Mouse (Mus musculus): ENCODE measurements around the gene Dync1i1.
A peak's percentile ranks its signal among the peaks of the same experiment; 100 is the strongest.

Gene Dync1i1

DNA sequence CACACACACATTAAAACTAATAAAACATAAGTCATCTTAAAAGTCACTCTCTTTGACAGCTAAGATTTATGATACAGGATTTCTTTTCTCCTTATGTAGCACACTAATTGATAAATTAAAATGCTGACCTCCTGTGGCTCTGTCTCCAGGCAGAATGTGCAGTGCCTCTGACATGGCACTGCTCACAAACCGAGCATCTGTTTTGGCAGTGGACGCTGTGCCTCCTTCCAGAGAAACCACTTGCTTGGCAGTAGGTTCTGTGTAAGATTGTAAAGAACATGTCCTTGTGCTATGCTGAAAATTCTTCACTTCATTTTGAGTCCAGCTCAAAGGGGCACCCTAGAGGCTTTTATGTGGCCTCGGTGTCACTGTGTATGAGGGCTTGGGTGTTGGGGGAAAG is 50.0 kb downstream of the Dync1i1 start:
- DNase-seq, result no peak

DNA sequence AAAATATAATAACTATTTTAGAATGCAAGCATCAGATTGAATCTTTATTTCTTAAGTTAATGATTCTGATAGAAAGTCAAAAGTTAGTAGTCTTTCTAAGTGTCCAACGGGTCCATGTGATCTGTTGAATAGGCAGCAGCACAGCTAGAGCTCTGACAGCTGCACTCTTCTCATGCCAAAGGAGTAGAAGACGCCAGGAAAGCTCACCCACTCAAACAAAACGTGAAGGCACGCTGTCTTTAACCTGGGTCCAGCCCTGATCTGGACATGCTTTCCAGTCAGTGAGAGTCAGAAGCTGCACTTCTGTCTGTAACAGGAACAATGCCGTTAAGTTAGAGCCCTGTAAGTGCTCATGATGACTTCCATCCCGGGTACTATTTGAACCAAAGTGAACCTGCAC is 56.3 kb downstream of the Dync1i1 start:
- no peak for DNase-seq

DNA sequence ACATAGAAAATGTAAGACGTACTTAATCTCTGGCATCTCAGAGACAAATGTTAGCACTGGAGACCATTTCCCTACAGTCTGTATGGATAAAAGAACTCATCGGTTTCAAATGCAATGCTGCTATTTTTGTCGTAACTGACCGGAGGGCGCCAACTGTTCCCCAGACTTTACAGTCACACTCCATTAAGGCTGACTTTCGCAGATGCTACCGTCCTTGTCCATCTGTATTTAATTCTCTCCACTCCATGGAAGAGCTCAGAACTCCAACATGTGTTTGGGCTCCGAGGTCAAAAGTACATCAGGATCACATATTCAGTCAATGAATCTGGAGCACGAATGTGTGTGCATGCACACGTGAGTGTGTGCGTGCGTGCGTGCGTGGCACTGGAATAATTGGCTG is 58.4 kb downstream of the Dync1i1 start:
- DNase-seq, result no peak

DNA sequence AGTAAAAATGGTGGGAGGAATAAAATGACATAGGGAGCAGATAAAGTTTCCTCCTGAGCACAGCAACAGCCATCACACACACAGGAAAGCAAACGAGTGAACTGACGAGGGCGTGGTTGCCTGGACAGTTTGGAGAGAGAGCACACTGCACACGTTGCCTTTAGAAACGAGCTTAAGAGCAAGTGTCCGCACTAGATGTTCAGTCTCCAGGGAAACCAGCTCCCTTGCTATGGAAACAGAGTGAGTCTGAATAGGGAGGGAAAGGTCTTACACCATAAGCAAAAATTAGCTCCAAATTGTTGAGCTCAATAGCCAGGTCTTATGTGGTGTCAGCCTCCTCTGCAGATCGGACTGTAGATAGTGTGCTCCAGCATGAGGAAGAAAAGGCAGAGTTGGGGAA is 65.2 kb downstream of the Dync1i1 start:
- DNase-seq, result no peak

DNA sequence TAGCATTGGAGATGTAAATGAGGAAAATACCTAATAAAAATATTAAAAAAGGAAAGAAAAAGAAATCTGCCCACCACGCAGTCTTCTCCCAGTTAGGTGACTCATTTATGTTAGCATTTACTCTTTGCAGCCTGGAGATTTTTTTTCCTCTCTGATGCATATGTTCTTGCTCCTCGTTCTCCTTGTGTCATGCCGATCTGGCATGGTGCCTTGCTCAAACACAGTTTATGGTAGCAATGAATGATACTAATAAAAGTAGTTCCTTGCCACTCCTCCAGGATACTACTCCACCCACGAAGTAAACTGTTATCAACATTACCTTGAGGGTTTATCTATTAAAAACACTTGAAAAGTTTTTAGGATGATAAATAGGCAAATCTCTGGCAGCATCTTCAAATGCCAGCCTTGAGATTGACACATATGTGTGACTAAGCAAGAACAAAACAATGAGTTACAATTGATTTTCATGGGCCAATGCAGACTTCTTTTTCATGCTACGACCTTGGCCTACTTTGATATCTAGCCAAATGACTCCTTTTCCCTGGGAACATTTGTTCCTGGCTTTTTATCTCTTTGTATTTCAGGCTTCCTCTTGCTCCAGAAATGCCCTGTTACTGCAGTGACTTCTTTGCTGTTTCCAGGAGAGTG is 68.8 kb downstream of the Dync1i1 start:
- no peak for DNase-seq

DNA sequence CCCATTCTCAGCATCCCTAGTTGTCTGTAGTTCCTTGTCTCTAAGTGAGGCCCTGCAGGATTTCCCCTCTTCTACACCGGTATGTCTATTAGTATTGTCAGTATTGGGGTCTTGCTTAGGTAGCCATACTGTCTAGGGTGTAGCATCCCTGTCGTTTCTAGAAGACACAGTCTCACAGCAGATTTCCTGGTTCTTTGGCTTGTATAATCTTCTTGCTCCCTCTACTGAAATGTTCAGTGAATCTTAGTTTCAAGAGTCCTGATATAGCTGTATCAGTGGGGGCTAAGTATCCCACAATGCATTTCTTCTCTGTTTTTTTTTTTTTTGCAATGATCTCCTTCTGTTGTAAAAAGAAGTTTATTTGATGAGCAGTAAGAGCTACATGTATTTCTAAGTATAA is 69.9 kb downstream of the Dync1i1 start:
- no peak for DNase-seq

DNA sequence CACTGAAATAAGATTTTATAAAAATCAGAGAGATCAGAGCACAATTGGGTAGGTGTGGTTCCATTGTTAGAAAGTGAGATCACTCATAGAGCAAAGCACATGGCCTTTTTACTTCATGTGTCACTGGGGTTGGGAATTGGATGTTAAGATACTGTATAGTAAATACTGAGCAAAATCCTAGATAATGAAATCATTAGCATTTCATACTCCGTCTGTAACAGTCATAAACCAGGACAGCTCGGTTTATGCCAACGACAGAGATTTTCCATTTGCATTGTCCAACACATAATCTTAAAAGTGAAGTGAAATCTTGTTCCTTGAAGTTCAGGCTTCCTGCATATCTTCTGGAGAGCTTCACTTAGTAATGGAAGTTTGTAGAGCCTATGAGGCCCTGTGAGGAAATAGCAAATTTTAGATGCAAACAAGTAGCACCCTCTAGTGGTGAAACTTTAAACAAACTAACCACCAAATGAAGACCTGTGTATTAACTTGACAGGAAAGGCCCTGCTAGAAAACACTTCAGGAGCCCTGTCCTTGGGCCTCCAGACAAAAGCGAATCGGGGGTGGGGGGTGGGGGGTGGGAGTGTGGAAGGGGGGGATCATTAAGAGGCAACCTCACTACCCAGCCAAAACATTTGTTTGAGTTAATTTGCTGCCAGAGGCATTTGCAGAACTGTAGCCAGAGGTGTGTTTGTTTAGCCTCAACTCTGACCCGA is 76.8 kb downstream of the Dync1i1 start:
- peak; percentile 35 for DNase-seq

DNA sequence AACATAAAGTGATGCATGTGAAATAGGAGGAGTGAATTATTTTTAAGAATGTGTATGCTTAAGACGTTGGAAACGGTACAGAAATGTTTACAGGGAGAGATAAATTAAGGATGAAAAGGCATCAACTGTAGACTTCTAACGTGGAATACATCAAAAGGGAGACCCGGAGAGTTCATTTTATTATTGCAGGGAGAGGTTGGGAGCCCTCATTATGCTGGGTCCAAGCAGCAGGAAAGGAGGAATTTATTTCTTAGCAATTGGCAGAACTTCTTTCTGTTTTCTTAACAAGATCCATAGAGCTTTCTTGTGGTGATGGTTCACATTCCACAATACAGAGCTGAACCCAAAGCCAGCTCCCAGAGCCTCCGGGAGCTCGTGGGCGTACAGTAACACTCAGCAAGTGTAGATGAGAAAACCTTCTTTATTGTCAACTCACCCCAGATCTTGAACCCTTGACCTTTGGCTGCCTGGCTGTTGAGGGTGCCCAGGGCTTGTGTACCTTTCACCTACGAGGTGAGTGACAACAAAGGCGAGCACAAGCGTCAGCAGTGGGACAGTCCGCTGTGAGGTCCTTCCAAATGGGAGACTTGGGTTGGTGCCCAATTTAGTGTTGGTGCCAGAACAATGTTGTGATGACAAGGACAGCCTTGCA is 77.5 kb downstream of the Dync1i1 start:
- no peak for DNase-seq

DNA sequence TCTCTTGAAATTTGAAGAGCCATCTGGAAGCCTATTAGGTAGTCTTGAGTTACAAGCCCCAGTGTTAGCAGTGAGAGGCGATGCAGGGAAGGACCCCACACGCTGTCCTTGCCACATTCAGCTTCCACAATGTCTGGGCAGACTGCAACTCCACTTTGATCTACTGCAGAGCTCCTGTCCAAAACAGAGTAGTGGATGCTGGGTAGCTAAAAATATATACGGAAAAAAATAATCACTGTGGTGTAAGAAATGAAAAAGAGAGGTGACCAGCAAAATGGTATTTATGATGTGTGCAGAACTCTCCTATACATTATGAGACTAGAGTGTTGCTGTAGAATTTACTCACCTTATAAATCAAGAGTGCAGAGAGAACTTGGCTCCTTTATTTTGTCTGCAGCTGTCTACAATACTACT is 82.6 kb downstream of the Dync1i1 start:
- no peak for DNase-seq

DNA sequence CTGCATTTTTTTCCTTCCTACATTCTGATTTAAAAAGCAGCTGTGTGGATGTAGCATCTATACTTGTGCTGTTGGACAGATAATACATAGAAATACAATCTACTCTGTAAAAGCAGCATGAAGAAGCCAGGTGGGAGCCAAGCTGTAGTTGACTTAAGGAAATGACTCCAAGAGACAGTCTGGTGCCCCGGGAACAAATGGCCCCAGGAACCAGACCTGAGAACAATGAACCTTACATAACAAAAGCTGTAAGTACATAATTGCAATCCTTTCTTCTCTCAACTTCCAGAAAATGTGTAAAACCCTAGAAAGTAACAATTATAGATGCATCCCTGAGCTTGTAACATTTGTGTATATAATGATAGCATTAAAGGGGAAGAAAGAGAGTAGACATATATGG is 86.6 kb downstream of the Dync1i1 start:
- DNase-seq, result no peak

DNA sequence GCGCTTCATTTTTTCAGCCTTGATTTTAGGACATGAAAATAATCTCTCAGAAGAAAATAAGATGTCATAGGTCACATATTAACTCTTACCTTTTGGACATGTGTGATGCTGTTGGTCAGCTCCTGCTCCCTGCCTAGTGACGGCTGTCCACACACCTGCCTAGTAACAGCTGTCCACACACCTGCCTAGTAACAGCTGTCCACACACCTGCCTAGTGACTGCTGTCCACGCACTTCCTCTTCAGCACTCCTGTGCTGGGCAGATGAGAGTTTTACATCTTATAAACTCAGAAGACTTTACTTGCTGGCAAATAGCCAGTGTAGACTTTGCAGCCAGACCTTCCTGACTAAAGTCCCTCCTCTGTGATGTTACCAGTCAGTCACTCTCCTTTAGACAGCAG is 94.2 kb downstream of the Dync1i1 start:
- no peak for DNase-seq

DNA sequence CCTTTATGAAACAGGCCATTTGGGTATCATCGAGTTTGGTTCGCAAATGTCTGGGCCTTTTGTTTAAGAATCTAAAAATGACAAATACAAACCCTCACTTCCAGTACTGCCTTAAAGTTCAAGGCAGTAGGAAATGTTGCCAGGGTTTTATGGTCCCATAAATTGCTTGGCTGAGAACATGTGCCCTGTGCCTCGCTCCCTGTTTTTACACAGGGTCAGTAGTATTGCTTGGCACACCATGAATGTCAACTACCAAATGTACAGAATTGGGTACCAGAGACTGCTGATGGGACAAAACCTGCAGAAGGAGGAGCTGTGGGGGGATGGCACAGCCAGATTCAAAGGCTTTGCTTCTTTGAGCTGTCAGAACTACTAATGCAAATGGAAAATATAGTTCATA is 100.0 kb downstream of the Dync1i1 start:
- no peak for DNase-seq

DNA sequence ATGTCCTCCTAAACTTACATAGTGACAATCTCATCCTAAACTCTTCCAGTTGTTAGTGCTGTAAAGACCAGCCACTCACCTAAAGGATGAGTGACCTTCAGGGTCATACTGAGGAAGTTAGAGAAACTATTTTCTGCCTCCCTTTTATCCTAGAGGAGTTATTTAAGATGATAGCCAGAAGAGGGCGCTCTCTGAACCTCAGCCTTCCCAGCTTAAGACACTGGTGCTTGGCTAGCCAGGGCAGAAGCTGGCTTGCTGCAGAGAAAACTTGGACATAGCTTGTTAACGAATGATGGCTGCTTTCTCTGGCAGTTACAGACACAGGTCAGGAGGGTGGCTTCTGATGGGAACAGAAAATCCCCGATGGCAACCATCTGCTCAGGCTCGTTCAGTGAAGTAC is 101.6 kb downstream of the Dync1i1 start:
- peak; percentile 8 for DNase-seq

DNA sequence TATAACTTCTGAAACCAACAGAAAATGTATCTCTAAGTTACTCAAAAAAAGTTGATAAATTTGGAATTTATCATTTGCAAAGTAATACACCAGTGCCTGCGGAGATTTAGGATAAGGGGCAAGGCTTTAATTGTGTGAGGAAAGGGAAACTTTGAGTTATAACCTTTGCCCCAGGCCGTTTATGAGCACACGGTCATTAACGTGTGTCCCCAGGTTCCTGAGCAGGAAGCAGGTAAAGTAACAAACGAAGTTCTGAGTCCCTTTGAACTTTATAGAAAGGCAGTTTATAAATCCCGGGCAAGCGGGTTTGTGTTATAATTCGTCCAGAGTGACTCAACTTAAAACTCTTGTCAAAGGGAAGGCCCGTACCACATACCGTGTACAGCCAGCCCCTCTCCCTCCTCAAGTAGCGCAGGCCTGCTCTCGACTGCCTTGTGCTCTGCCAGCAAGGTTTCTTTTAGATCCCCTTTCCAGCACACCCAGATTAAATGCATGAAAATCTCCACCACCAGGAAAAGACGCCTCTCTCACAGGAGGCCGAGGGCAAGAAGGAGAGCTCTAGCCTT is 103.1 kb downstream of the Dync1i1 start:
- no peak for DNase-seq

DNA sequence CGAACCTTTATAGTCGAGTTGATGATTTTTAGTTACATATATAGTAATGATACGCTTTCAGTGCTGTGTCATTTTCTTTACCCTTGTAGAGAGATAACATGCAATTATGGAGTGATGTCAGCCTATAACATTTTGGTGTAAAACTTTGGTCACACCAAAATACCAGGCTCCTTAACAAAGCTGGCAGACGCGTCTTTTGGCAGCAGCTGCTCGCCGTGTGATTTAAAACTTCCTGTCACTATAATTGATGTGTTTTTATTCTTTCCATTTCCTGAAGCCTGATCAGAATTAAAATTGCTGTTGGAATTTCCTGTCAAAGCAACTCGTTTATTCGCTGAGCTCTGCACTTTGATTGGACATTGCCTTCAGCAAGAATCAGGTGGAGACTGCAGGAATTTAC is 103.7 kb downstream of the Dync1i1 start:
- peak; percentile 6 for DNase-seq

DNA sequence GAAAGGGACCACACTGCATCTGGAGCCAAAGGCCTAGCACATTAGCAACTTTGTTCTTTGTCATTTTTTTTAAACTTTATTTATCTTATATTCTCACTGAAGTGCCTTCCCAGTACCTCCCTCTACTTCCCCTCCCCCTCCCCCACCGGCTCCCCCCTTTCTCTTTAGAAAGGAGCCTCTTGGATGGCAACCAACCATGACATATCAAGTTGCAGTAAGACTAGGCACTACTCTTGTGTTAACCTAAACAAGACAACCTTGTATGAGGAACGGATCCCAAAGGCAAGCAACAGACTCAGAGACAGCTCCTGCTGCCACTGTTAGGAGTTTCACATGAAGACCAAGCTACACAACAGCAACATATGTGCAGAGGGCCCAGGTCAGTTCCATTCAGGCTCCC is 105.3 kb downstream of the Dync1i1 start:
- DNase-seq, result no peak

DNA sequence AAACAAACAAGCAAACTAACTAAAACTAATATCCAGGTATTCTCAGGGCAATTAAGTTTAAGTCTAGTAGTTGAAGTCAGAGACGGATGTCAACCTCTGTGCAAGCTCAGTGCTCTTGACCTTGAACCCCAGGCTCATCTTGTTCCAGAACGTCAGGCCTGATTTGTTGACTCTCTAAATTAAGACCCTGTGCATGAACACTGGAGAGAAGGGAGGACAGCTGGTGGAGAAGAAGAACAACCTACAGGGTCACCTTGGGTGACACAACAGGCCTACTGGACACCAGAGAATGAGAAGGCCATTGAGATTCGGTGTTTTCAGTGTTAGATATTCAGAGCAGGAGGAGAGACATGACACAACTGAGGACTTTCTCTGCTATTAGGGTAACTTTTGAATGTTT is 105.8 kb downstream of the Dync1i1 start:
- DNase-seq, result no peak

DNA sequence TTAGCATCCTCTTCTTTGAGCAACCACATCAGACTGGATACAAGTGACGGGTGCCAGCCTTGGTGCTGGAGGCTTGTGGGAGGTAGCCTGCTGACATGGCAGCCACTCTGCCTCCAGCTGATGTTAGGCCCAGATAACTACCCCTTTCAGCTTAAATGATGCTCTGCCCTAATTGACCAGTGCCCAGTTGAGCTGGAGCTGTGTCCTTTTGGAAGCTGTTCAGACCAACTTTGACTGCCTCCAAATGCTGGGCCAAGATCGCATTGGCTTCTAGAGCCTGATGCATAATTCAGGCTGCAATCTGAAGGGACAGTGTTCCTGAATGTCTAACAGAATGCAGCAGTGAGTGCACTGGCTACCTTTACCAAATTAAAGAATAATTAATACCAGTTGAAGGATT is 107.4 kb downstream of the Dync1i1 start:
- no peak for DNase-seq

DNA sequence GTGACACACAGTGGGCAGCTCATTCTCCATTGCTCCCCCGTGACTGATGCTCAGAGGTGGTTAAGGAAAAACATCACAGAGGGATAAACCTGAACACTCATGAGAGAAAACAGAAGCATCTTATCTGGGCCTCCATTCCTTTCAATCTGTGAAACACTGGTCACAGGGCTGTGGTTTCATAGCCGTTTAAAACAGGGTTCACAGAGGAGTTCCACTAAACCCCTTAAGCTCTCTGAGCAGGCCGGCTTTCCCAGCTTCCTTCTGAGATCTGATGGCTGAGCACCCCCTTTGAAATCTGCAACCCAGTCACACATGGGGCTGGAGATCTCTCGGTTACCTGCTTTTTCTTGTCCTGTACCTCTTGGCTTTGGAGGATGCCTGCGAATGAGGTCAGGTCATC is 117.0 kb downstream of the Dync1i1 start:
- no peak for DNase-seq

DNA sequence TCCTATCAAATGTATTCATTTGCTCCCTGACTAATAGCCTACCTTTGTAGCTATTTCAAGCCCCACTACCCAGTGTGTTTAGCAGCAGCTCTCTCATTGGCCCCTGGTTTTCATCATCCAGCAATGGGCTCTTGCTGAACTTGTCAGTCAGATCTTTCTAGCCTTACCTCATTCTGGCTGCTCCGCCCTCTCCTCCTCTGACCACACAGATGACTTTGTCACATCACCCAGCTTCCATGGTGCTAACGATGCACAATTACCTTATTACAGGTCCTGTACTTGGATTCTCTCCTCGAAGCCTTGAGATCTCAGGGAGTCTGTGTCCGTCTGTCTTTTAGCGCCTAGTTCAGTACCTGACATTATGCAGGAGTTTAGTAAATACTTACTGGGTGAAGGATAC is 120.7 kb downstream of the Dync1i1 start:
- no peak for DNase-seq

DNA sequence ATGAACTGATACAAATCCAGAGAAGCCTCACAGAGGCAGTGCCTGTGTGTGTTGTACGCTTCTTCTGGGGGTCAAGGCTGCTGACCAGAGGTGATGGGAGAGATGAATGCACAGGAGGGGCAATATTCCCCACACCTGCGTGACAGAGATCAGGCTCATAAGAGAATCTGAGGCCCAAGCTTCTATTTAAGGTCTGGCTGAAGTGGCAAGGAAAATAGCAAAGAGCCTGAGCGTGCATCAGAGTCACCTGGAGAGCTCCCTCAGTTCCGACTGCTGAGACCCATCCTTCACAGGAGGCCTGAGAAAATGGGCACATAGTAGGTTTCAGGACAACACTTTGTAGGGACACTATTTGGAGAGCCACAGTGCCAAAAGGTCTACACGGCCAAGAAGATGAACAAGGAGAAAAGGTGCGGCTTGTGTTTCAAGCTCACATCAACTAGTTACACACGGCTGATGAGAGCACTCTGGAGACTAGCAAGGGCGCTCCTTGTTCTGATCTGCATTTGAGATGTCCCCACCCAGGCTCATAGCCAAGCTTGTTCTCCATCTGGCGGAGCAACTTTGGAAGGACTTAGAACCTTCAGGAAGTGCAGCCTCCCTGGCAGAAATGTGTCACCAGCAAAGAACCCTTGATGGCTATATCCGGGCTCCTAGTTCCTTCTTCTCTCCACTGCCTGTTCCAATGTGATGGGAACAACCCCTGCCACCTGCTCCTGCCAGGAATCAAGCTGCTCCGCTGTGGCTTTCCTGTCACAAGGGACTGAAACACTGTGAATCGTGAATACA is 128.8 kb downstream of the Dync1i1 start:
- no peak for DNase-seq

DNA sequence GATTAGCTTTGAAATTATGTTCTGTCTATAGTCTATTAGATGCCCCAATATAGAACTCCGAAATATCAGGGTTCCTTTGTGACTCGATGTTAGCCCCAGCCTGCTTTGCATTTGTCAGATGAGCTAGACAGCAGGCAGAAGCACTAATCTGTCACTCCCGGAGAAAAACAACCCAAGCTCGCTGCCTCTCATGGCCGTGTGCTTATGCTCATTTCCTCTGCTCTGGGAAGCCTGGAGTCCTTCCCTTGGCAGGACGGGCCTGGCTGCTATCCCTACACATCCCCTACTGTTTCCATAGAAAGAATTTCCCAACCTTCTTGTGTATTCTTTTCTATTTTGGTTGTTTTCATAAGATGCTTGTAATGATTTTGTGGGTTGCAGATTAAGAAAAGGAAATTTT is 130.1 kb downstream of the Dync1i1 start:
- DNase-seq, result no peak

DNA sequence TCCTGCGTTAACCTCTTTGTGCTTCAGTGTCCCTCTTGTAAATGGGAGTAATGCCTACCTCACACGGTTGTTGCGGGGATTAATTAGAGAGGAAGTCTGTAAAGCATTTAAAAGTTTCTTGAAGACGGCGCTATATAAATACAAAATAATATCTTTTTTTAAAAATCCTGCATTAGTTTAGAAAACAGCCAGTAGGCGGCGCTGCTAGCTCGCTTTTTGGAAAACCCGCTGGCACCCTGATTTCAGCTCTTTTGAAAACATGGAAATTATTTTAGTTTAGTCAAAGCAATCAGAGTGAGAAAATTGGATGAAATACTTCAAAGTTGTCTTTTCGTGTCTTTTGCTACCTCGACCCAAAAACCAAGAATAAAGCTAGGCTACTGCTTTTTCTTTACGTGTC is 132.9 kb downstream of the Dync1i1 start:
- peak; percentile 34 for DNase-seq

Data from kidney, postnatal 14 days (tissue).